Mouse (Mus musculus) ES-E14 (cell line): ENCODE results near the gene Peli3. TPM values are rescaled to one million over a fixed set of nuclear protein-coding genes. Genes with fewer than 3 reads are reported as not detected.
A peak's percentile ranks its signal among the peaks of the same experiment; 100 is the strongest.

ENCODE experiments used
- DNase-seq: peaks from one replicate; pipeline ENCODE4 v3.0.0-alpha.2; 2013; ENCODE audit warnings: low read depth, low spot score
- H3K27ac ChIP-seq: 2 replicates; pipeline ENCODE4 v1.5.1; 2012; ENCODE audit warnings: low read depth, mild to moderate bottlenecking, low read length, moderate library complexity, mixed read lengths; ENCODE audit not compliant: poor library complexity, insufficient read depth, severe bottlenecking
- H3K36me3 ChIP-seq: 2 replicates; pipeline ENCODE4 v1.6.1; 2012; ENCODE audit warnings: mild to moderate bottlenecking, low read length, moderate library complexity, mixed read lengths; ENCODE audit not compliant: control insufficient read depth, poor library complexity, insufficient read depth, severe bottlenecking
- H3K4me1 ChIP-seq, 2 experiments: fragments of 150-350 bp in 1 of 2; sonication (generic) in 1 of 2; 2 replicates each; pipeline ENCODE4 v1.6.1; 2012; ENCODE audit warnings: low read length in 2 of 2, mild to moderate bottlenecking in 1 of 2, mixed read lengths in 1 of 2; ENCODE audit not compliant: control insufficient read depth in 2 of 2, insufficient read depth in 2 of 2, poor library complexity in 1 of 2
- H3K4me3 ChIP-seq, 2 experiments: fragments of 150-350 bp in 1 of 2; sonication (generic) in 1 of 2; 2 replicates each; pipeline ENCODE4 v1.5.1; 2012; ENCODE audit warnings: low read length in 2 of 2, low read depth in 1 of 2, mild to moderate bottlenecking in 1 of 2, mixed read lengths in 1 of 2; ENCODE audit not compliant: insufficient read depth in 1 of 2, poor library complexity in 1 of 2, severe bottlenecking in 1 of 2
- H3K9ac ChIP-seq: 2 replicates; pipeline ENCODE4 v1.6.1; 2012; ENCODE audit warnings: low read depth, mild to moderate bottlenecking, low read length, mixed read lengths; ENCODE audit not compliant: poor library complexity, insufficient read depth, severe bottlenecking
- H3K9me3 ChIP-seq: fragments of 150-350 bp; sonication (generic); 2 replicates; pipeline ENCODE4 v1.6.1; 2012; ENCODE audit warnings: low read depth, mild to moderate bottlenecking, low read length; ENCODE audit not compliant: control insufficient read depth, insufficient read depth
- CHD2 ChIP-seq: IDR thresholded peaks from 2 replicates; pipeline ENCODE4 v1.6.1; 2014; ENCODE audit warnings: mild to moderate bottlenecking, low read depth, low read length, inconsistent platforms
- HCFC1 ChIP-seq: IDR thresholded peaks from 2 replicates; pipeline ENCODE4 v1.6.1; 2012; ENCODE audit warnings: low read length, inconsistent platforms, borderline replicate concordance; ENCODE audit not compliant: insufficient read depth
- MAFK ChIP-seq: IDR thresholded peaks from 2 replicates; pipeline ENCODE4 v1.6.1; 2014; ENCODE audit warnings: mild to moderate bottlenecking, low read depth, low read length, inconsistent platforms; ENCODE audit not compliant: insufficient read depth
- ZC3H11A ChIP-seq: IDR thresholded peaks from 2 replicates; pipeline ENCODE4 v1.6.1; 2012; ENCODE audit warnings: low read depth, mild to moderate bottlenecking, inconsistent platforms, low read length, borderline replicate concordance
- ZNF384 ChIP-seq: IDR thresholded peaks from 2 replicates; pipeline ENCODE4 v1.6.1; 2012; ENCODE audit warnings: low read depth, low read length, inconsistent platforms
- in situ Hi-C, 2 experiments: fragments of 600-800 bp; cut with MboI; formaldehyde crosslinking; loops; one replicate each; pipeline ENCODE4 v1.15.1; 2025; ENCODE audit warnings: low sequenced_read_pairs in 2 of 2, inconsistent platforms in 1 of 2; ENCODE audit not compliant: unreplicated experiment in 2 of 2
- total RNA-seq: library from RNA; depleted of rRNA; stranded (reverse); fragments of 300-350 nt; gene quantifications from 2 replicates; pipeline ENCODE4 v1.2.3, GENCODE M21; 2012; rRNA removed

The Peli3 gene
- 0.76 and 2.1 TPM in 2 replicates for total RNA-seq

GRCm38 (mm10) chr19:4942551-4943252 lies at the start of gene Peli3:
TSS of gene Peli3 (minus strand) at chr19:4943127.
- DNase-seq, result peak; percentile 76

DNA sequence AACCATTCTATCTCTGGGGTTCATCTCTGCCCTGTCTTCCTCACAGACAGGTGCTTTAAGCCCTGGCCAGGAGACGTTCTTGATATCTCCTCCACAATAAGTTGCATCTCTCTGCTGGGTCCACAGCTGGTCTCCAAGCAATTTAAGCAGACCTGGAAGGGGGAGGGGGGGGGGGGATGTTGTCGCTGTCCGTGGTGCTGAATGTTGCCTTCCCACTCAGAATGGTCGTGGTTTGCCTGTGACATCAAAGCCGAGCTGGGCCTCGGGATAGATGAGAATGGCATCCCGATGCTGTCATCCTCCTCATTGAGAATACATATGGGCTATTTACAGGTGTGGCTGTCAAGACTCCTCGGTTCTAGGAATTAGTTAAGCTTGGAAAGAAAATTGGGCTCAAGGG lies 49.4 kb upstream of the Peli3 start:
- H3K36me3 ChIP-seq, result no peaks in the 10 kb centered on the region
- H3K9ac ChIP-seq, result no peak overlapping the region
- no peak overlapping the region for H3K4me3 ChIP-seq
- H3K4me1 ChIP-seq, result peaks cover 0 to 4% of the 10 kb centered on the region in 2 experiments; a peak in 1 of 4 replicates
- in situ Hi-C loops, result loop anchor here in 1 of 2 experiments (25.0 kb wide), 1 partner anchor 355 kb away; the partner anchor contains the start of gene Rce1
- TF ChIP-seq MAFK (no peak), HCFC1 (0 out of 2 replicates have a peak, but pooled peaks have one; percentile 13)
- DNase-seq, result no peak
- H3K27ac ChIP-seq, result no peak overlapping the region
- no peaks in the 10 kb centered on the region for H3K9me3 ChIP-seq

More at GRCm38 (mm10) chr19:4942551-4943252, at the start of gene Peli3:
- Histone ChIP-seq H3K9ac (peak within 1 kb of the TSS; percentile 66), H3K36me3 (no peaks in the 10 kb centered on the region), H3K27ac (no peak within 1 kb of the TSS), H3K4me1 (peaks cover 7 to 19% of the 10 kb centered on the region in 2 experiments; a peak in 3 of 4 replicates), H3K4me3 (peak within 1 kb of the TSS; percentile 88 to 93), H3K9me3 (no peaks in the 10 kb centered on the region)
- in situ Hi-C loops, result no loop called here
- TF ChIP-seq MAFK (no peak), ZC3H11A (no peak), HCFC1 (no peak)

DNA sequence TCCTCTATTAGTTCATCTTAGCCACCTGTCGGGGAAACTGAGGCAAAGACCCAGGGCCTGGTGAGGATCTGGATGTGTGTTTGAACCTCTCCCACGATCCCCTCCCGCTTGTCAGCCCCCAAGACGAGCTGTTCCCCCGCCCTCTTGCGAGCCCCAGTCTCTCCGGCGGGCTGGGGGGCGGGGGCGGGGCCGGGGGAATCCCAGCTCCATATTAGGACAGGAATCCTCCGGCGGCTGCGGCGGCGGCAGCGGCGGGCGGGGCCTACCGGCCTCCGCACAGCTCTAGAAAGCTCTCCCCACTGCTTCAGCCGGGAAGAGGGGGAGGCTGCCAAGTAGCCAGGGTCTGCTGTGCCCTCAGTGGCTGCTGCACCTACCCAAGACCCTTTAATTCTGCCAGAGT lies 47.8 kb upstream of the Peli3 start:
- H3K27ac ChIP-seq, result no peak overlapping the region
- H3K9me3 ChIP-seq, result no peaks in the 10 kb centered on the region
- no peak for DNase-seq
- H3K36me3 ChIP-seq, result no peaks in the 10 kb centered on the region
- peak overlapping the region in 1 of 2 experiments; percentile 30; a peak in 1 of 4 replicates for H3K4me3 ChIP-seq
- no peak for TF ChIP-seq ZNF384
- TF ChIP-seq HCFC1, result no peak
- TF ChIP-seq ZC3H11A, result no peak
- TF ChIP-seq CHD2, result no peak
- TF ChIP-seq MAFK, result no peak
- no peak overlapping the region for H3K9ac ChIP-seq
- H3K4me1 ChIP-seq, result peaks cover 0 to 4% of the 10 kb centered on the region in 2 experiments; a peak in 1 of 4 replicates
- in situ Hi-C loops, result loop anchor here in 1 of 2 experiments (25.0 kb wide), 1 partner anchor 353 kb away; the partner anchor contains the start of gene Rce1

DNA sequence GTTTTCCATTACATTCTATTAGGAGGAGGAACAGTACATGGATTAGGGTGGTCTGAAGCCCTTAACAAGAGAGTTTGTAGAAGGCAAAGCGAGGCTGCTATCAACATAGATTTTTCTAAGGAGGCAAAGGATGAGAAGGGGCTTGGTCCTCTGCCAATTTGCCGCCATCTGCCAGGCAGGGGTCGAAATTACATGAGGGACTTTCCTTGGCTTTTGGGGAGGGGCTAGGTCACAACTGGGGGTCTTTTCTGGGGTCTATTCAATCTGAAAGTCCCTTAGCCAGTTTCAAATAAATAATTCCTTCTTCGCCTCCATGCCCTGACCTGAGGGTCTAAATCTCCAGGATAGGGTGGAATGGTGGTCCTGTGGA lies 47.3 kb upstream of the Peli3 start, which contains the start of gene Npas4:
Gene Npas4, minus strand, starts transcription at position 61 of the 370 bp plus-strand sequence.
- no peak for DNase-seq
- H3K4me3 ChIP-seq, result peak within 1 kb of the TSS; percentile 30 to 48; a peak in 2 of 4 replicates
- H3K4me1 ChIP-seq, result peaks cover 0 to 4% of the 10 kb centered on the region in 2 experiments; a peak in 1 of 4 replicates
- H3K9ac ChIP-seq, result no peak within 1 kb of the TSS
- H3K9me3 ChIP-seq, result no peaks in the 10 kb centered on the region
- TF ChIP-seq MAFK (no peak), ZC3H11A (no peak), ZNF384 (no peak), CHD2 (no peak), HCFC1 (no peak)
- H3K27ac ChIP-seq, result no peak within 1 kb of the TSS; the same call in 1 of the 2 replicates
- in situ Hi-C loops, result loop anchor here in 1 of 2 experiments (25.0 kb wide), 1 partner anchor 353 kb away; the partner anchor contains the start of gene Rce1
- H3K36me3 ChIP-seq, result no peaks in the 10 kb centered on the region
